ENCODE assay signal across 10 mouse cellular contexts in the genomic region with DNA sequence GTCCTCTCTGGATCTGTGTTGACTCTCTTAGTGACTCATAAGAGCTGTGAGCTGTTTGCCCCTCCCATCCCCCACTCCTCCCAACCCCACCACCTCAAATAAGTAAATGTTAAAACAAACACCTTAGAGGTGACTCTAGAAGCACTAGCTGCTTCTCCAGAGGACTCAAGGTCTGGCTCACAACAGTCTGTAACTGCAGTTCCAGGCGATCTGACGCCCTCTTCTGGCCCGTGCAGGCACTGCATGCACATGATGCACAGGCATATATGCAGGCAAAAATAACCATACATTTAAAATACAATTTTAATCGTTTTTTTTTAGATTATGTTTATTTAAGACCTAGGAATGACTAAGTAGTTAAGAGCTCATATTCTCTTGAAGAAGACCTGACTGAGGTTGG. TPM values are rescaled to one million over a fixed set of nuclear protein-coding genes. Genes with fewer than 3 reads are reported as not detected.
A peak's percentile ranks its signal among the peaks of the same experiment; 100 is the strongest.
DNase-seq lines count a peak whose midpoint lies in the region; ATAC-seq and TF ChIP-seq lines count a peak whose summit lies in the region.
"Had no signal": no experiment of that assay in that cellular context is flagged by ENCODE, and none has a peak within 500 bp of the region (broad histone marks: within the 10 kb centered on the region; RNA-seq: fewer than 3 reads in every experiment).

No protein-coding gene starts in this region.

- H3K36me3 ChIP-seq in kidney, postnatal 0 days (ENCODE audit: insufficient read depth, low read length) = no peaks in the 10 kb centered on the region
- no peaks in the 10 kb centered on the region for H3K36me3 ChIP-seq in kidney, embryonic 14.5 days (ENCODE audit: control insufficient read depth, insufficient read depth, low read length)
- H3K36me3 ChIP-seq in E14TG2a.4 (ENCODE audit: insufficient read depth, low read length) = peaks cover 4% of the 10 kb centered on the region; the same call in 1 of the 2 replicates
- H3K36me3 ChIP-seq in liver, embryonic 14.5 days (replicated peaks; ENCODE audit: control insufficient read depth, insufficient read depth, low read depth) = no peaks in the 10 kb centered on the region
- H3K36me3 ChIP-seq: liver, embryonic 15.5 days; midbrain, embryonic 15.5 days had no signal

- H3K27me3 ChIP-seq in kidney, postnatal 0 days (ENCODE audit: insufficient read depth, low read length) = no peaks in the 10 kb centered on the region
- no peaks in the 10 kb centered on the region for H3K27me3 ChIP-seq in kidney, embryonic 14.5 days (ENCODE audit: control insufficient read depth, insufficient read depth, low read length)
- H3K27me3 ChIP-seq in E14TG2a.4 (ENCODE audit: insufficient read depth, low read length) = no peaks in the 10 kb centered on the region
- H3K27me3 ChIP-seq in liver, embryonic 14.5 days (ENCODE audit: control insufficient read depth, insufficient read depth, low read length) = no peaks in the 10 kb centered on the region
- H3K27me3 ChIP-seq: liver, embryonic 15.5 days; midbrain, embryonic 15.5 days had no signal

- no peak overlapping the region for H3K9ac ChIP-seq in kidney, postnatal 0 days (ENCODE audit: low read depth, low read length)
- no peak overlapping the region for H3K9ac ChIP-seq in kidney, embryonic 14.5 days (ENCODE audit: low read depth, low read length)
- H3K9ac ChIP-seq in liver, embryonic 14.5 days (replicated peaks) = no peak overlapping the region
- H3K9ac ChIP-seq: liver, embryonic 15.5 days; midbrain, embryonic 15.5 days had no signal

- 30% methylated on average over 4 of the region's 4 CpGs for WGBS in kidney, postnatal 0 days
- WGBS in kidney, embryonic 14.5 days = 39% methylated on average over 4 of the region's 4 CpGs
- WGBS in liver, embryonic 14.5 days (ENCODE audit: insufficient replicate concordance) = 21% methylated on average over 4 of the region's 4 CpGs

- H3K4me1 ChIP-seq in kidney, postnatal 0 days (replicated peaks; ENCODE audit: insufficient read depth, low read length) = no peaks in the 10 kb centered on the region; the same call in 1 of the 2 replicates
- peaks cover 6% of the 10 kb centered on the region; the same call in 1 of the 2 replicates for H3K4me1 ChIP-seq in kidney, embryonic 14.5 days (ENCODE audit: control insufficient read depth, insufficient read depth, low read length)
- H3K4me1 ChIP-seq in E14TG2a.4 (replicated peaks; ENCODE audit: low read depth, low read length) = peaks cover 79% of the 10 kb centered on the region
- peaks cover 0 to 16% of the 10 kb centered on the region in 2 experiments; a peak in 3 of 4 replicates for H3K4me1 ChIP-seq in liver, embryonic 14.5 days (replicated peaks; ENCODE audit: control insufficient read depth in 2 of 2, insufficient read depth in 2 of 2, low read length in 1 of 2)
- H3K4me1 ChIP-seq: midbrain, embryonic 15.5 days had no signal

- DNase-seq in kidney, postnatal 0 days (ENCODE audit: low spot score) = no peak
- DNase-seq in A20 (ENCODE audit: low read depth, low spot score) = peak; percentile 49
- no peak for DNase-seq in liver, embryonic 14.5 days (ENCODE audit: low read depth in 3 of 3, low spot score in 3 of 3)
- DNase-seq in spleen, postnatal 36 days (ENCODE audit: low spot score in 2 of 2) = no peak
- no peak for DNase-seq in heart, postnatal 4 days
- DNase-seq in ovary, postnatal 36 days (ENCODE audit: low spot score) = no peak

- H3K9me3 ChIP-seq in kidney, postnatal 0 days (replicated peaks; ENCODE audit: low read length) = no peaks in the 10 kb centered on the region
- H3K9me3 ChIP-seq in kidney, embryonic 14.5 days (ENCODE audit: control insufficient read depth, low read length) = no peaks in the 10 kb centered on the region
- H3K9me3 ChIP-seq in E14TG2a.4 (ENCODE audit: low read length) = no peaks in the 10 kb centered on the region
- H3K9me3 ChIP-seq in liver, embryonic 14.5 days (ENCODE audit: control insufficient read depth, low read length) = no peaks in the 10 kb centered on the region
- H3K9me3 ChIP-seq: liver, embryonic 15.5 days; midbrain, embryonic 15.5 days had no signal

- no peak overlapping the region for H3K4me3 ChIP-seq in kidney, postnatal 0 days (replicated peaks; ENCODE audit: low read depth, low read length)
- no peak overlapping the region for H3K4me3 ChIP-seq in kidney, embryonic 14.5 days (ENCODE audit: low read length)
- peak overlapping the region; percentile 21; the same call in 1 of the 2 replicates for H3K4me3 ChIP-seq in E14TG2a.4 (replicated peaks; ENCODE audit: low read length)
- no peak overlapping the region for H3K4me3 ChIP-seq in liver, embryonic 14.5 days (ENCODE audit: insufficient read depth in 1 of 2, low read depth in 2 of 2, low read length in 2 of 2)
- H3K4me3 ChIP-seq: liver, embryonic 15.5 days; midbrain, embryonic 15.5 days had no signal

- TF ChIP-seq CTCF in kidney, postnatal 0 days (IDR thresholded peaks at IDR 0.05; ENCODE audit: low read depth) = peak; percentile 57
- peak; percentile 97 for TF ChIP-seq CTCF in E14TG2a.4 (conservative IDR thresholded peaks at IDR 0.05; ENCODE audit: low read length)
- peak; percentile 72 for TF ChIP-seq CTCF in liver, embryonic 14.5 days (IDR thresholded peaks at IDR 0.05; ENCODE audit: low read depth)

- ATAC-seq in kidney, postnatal 0 days (replicated peaks; ENCODE audit: low FRiP score, low read depth) = no peak
- ATAC-seq in kidney, embryonic 14.5 days (ENCODE audit: low FRiP score, low TSS enrichment) = no peak
- no peak for ATAC-seq in liver, embryonic 14.5 days (ENCODE audit: insufficient read depth)
- ATAC-seq: midbrain, embryonic 15.5 days had no signal

- no peak overlapping the region for H3K27ac ChIP-seq in kidney, postnatal 0 days
- H3K27ac ChIP-seq in kidney, embryonic 14.5 days (ENCODE audit: low read depth, low read length) = no peak overlapping the region
- H3K27ac ChIP-seq in liver, embryonic 14.5 days = no peak overlapping the region
- H3K27ac ChIP-seq: liver, embryonic 15.5 days; midbrain, embryonic 15.5 days had no signal

- no peak for TF ChIP-seq EP300 in liver, embryonic 14.5 days (IDR thresholded peaks at IDR 0.05; ENCODE audit: low read depth)

- H3K4me2 ChIP-seq in kidney, postnatal 0 days (ENCODE audit: low read length) = no peak overlapping the region
- no peak overlapping the region for H3K4me2 ChIP-seq in kidney, embryonic 14.5 days (replicated peaks; ENCODE audit: low read depth, low read length)
- H3K4me2 ChIP-seq in liver, embryonic 14.5 days (ENCODE audit: low read depth) = no peak overlapping the region
- H3K4me2 ChIP-seq: liver, embryonic 15.5 days; midbrain, embryonic 15.5 days had no signal

RNA-seq across cellular contexts. Expression of a gene that starts 5.7 kb away (rescaled TPM):
- 8.6 and 9.2 TPM in 2 replicates for polyA plus RNA-seq in kidney, postnatal 0 days (2015; fragmentation: Nextera tagmentation; extraction: Ambion mirVana)
- polyA plus RNA-seq in kidney, embryonic 14.5 days (2014; fragmentation: Nextera tagmentation; extraction: Ambion mirVana) = 2.7 and 3.5 TPM in 2 replicates
- polyA plus RNA-seq in liver, embryonic 14.5 days (2012; rRNA removed) = 6.6 and 10.4 TPM in 2 replicates
- polyA plus RNA-seq in liver, embryonic 14.5 days (2014; fragmentation: Nextera tagmentation; extraction: Ambion mirVana) = 5.5 and 5.7 TPM in 2 replicates
- 1 to 10 TPM; 2.8 to 3.3 TPM for total RNA-seq in heart, postnatal 4 days (2021)

RNA-seq across cellular contexts. Expression of a gene that starts 19.3 kb away (rescaled TPM):
- polyA plus RNA-seq in kidney, postnatal 0 days (2015; fragmentation: Nextera tagmentation; extraction: Ambion mirVana) = 1.8 and 2.0 TPM in 2 replicates
- polyA plus RNA-seq in kidney, embryonic 14.5 days (2014; fragmentation: Nextera tagmentation; extraction: Ambion mirVana) = 2.3 and 3.5 TPM in 2 replicates
- polyA plus RNA-seq in liver, embryonic 14.5 days (2012; rRNA removed) = 5.6 and 6.5 TPM in 2 replicates
- polyA plus RNA-seq in liver, embryonic 14.5 days (2014; fragmentation: Nextera tagmentation; extraction: Ambion mirVana) = 0.76 and 0.92 TPM in 2 replicates
- 10 to 100 TPM; 21.9 to 22.3 TPM for total RNA-seq in heart, postnatal 4 days (2021)

RNA-seq across cellular contexts. Expression of a gene that starts 36.3 kb away (rescaled TPM):
- polyA plus RNA-seq in kidney, postnatal 0 days (2015; fragmentation: Nextera tagmentation; extraction: Ambion mirVana) = 30.4 and 32.4 TPM in 2 replicates
- 38.0 and 39.7 TPM in 2 replicates for polyA plus RNA-seq in kidney, embryonic 14.5 days (2014; fragmentation: Nextera tagmentation; extraction: Ambion mirVana)
- polyA plus RNA-seq in liver, embryonic 14.5 days (2012; rRNA removed) = 6.1 and 7.5 TPM in 2 replicates
- polyA plus RNA-seq in liver, embryonic 14.5 days (2014; fragmentation: Nextera tagmentation; extraction: Ambion mirVana) = 4.3 and 5.4 TPM in 2 replicates
- 10 to 100 TPM; 29.2 to 32.8 TPM for total RNA-seq in heart, postnatal 4 days (2021)
